In the genomic region with DNA sequence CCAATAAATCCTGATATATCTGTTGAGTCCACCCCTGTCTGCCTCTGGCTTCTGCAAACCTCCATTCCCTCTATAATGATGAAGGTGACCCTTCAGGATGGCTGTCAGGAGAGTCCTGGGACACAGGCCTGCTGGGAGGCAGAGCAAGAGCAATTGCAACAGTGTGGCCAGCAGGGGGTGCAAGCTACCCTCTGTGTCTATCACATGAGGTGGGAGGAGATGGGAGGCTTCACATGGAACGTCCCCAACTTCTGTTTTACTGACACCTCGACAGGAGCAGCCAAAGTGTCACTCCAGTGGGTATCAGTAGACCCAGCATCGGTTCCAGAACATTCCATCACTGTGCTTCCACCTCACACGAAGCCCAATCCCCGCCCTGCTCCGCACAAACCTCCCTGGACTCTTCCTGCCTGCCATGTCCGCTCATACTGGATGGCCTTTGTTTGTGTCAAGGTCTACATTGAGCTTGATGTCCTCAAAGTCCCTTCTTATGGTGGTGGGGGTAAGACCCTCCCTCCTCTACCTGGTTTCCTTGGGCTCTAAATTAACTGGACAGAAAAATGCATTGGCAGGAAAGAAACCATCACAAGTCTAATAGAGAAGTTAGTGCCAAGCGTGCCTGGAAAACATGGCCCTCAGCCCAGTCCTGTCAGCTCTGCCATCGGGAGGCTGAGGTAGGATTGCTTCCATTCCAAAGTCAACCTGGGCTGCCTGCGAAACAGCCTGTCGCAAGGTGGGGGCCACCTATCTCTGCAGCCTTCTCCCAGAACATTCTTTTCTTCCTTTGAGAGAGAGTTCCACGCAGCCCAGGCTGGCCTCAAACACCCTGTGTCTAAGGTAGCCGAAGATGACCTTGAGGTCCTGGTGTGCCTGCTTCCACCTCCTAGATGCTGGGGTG, we compare ENCODE assay signal across 8 mouse cellular contexts. TPM values are rescaled to one million over a fixed set of nuclear protein-coding genes. Genes with fewer than 3 reads are reported as not detected.
DNase-seq lines count a peak whose midpoint lies in the region; ATAC-seq lines count a peak whose summit lies in the region.

No protein-coding gene starts in this region.

- H3K4me3 ChIP-seq in midbrain, embryonic 10.5 days, result 0 out of 2 replicates have a peak overlapping the region, but pooled peaks have one; percentile 1
- H3K4me3 ChIP-seq in midbrain, embryonic 15.5 days, result no peak overlapping the region
- H3K4me3 ChIP-seq in forebrain, embryonic 16.5 days (replicated peaks; ENCODE audit: low read length), result no peak overlapping the region
- no peak overlapping the region for H3K4me3 ChIP-seq in hindbrain, embryonic 13.5 days
- no peak overlapping the region for H3K4me3 ChIP-seq in limb, embryonic 12.5 days (replicated peaks)
- H3K4me3 ChIP-seq in midbrain, embryonic 14.5 days (replicated peaks; ENCODE audit: low read depth, low read length), result no peak overlapping the region
- H3K4me3 ChIP-seq in stomach, embryonic 15.5 days (replicated peaks), result no peak overlapping the region

- H3K9ac ChIP-seq in midbrain, embryonic 15.5 days, result no peak overlapping the region
- no peak overlapping the region for H3K9ac ChIP-seq in forebrain, embryonic 16.5 days (replicated peaks; ENCODE audit: low read depth, low read length)
- peak overlapping the region; percentile 13; the same call in 1 of the 2 replicates for H3K9ac ChIP-seq in hindbrain, embryonic 13.5 days
- no peak overlapping the region for H3K9ac ChIP-seq in limb, embryonic 12.5 days (replicated peaks)
- H3K9ac ChIP-seq in midbrain, embryonic 14.5 days (replicated peaks; ENCODE audit: low read length), result no peak overlapping the region
- no peak overlapping the region for H3K9ac ChIP-seq in stomach, embryonic 15.5 days

- ATAC-seq in midbrain, embryonic 15.5 days (replicated peaks), result no peak
- ATAC-seq in forebrain, embryonic 16.5 days, result peak; percentile 31; the same call in 1 of the 2 replicates
- peak; percentile 11; the same call in 1 of the 2 replicates for ATAC-seq in hindbrain, embryonic 13.5 days (ENCODE audit: low FRiP score)
- no peak for ATAC-seq in limb, embryonic 12.5 days (ENCODE audit: insufficient number of reproducible peaks, insufficient read depth, low FRiP score, low TSS enrichment, low read depth)
- ATAC-seq in midbrain, embryonic 14.5 days (ENCODE audit: low FRiP score, low TSS enrichment), result no peak
- peak; percentile 43; the same call in 1 of the 2 replicates for ATAC-seq in stomach, embryonic 15.5 days (ENCODE audit: insufficient read depth, low FRiP score, low read depth)

- no peaks in the 10 kb centered on the region; the same call in 1 of the 2 replicates for H3K4me1 ChIP-seq in midbrain, embryonic 10.5 days
- H3K4me1 ChIP-seq in midbrain, embryonic 15.5 days, result no peaks in the 10 kb centered on the region
- peaks cover 3% of the 10 kb centered on the region; the same call in 1 of the 2 replicates for H3K4me1 ChIP-seq in forebrain, embryonic 16.5 days (replicated peaks; ENCODE audit: control insufficient read depth, insufficient read depth, low read length)
- H3K4me1 ChIP-seq in hindbrain, embryonic 13.5 days (replicated peaks), result no peaks in the 10 kb centered on the region
- peaks cover 18% of the 10 kb centered on the region for H3K4me1 ChIP-seq in limb, embryonic 12.5 days (replicated peaks)
- H3K4me1 ChIP-seq in midbrain, embryonic 14.5 days (ENCODE audit: control insufficient read depth, insufficient read depth, low read length), result no peaks in the 10 kb centered on the region
- peaks cover 30% of the 10 kb centered on the region for H3K4me1 ChIP-seq in stomach, embryonic 15.5 days

- DNase-seq in midbrain, embryonic 10.5 days (ENCODE audit: low spot score), result peak; percentile 69
- DNase-seq in cerebellum, adult 11 months, result peak; percentile 77
- DNase-seq in midbrain, embryonic 14.5 days, result peak; percentile 75

- no peaks in the 10 kb centered on the region for H3K27me3 ChIP-seq in midbrain, embryonic 10.5 days (ENCODE audit: low read depth, poor library complexity, severe bottlenecking)
- no peaks in the 10 kb centered on the region for H3K27me3 ChIP-seq in midbrain, embryonic 15.5 days (replicated peaks)
- H3K27me3 ChIP-seq in forebrain, embryonic 16.5 days (replicated peaks; ENCODE audit: control insufficient read depth, insufficient read depth, low read length), result no peaks in the 10 kb centered on the region
- H3K27me3 ChIP-seq in hindbrain, embryonic 13.5 days, result no peaks in the 10 kb centered on the region
- no peaks in the 10 kb centered on the region for H3K27me3 ChIP-seq in limb, embryonic 12.5 days
- no peaks in the 10 kb centered on the region for H3K27me3 ChIP-seq in midbrain, embryonic 14.5 days (ENCODE audit: control insufficient read depth, insufficient read depth, low read length)
- no peaks in the 10 kb centered on the region for H3K27me3 ChIP-seq in stomach, embryonic 15.5 days (replicated peaks)

- no peaks in the 10 kb centered on the region for H3K36me3 ChIP-seq in midbrain, embryonic 10.5 days
- H3K36me3 ChIP-seq in midbrain, embryonic 15.5 days (replicated peaks), result no peaks in the 10 kb centered on the region
- no peaks in the 10 kb centered on the region for H3K36me3 ChIP-seq in forebrain, embryonic 16.5 days (ENCODE audit: control insufficient read depth, insufficient read depth)
- no peaks in the 10 kb centered on the region for H3K36me3 ChIP-seq in hindbrain, embryonic 13.5 days
- H3K36me3 ChIP-seq in limb, embryonic 12.5 days, result no peaks in the 10 kb centered on the region
- no peaks in the 10 kb centered on the region for H3K36me3 ChIP-seq in midbrain, embryonic 14.5 days (ENCODE audit: control insufficient read depth, insufficient read depth, low read length)
- no peaks in the 10 kb centered on the region for H3K36me3 ChIP-seq in stomach, embryonic 15.5 days

- no peak overlapping the region for H3K4me2 ChIP-seq in midbrain, embryonic 15.5 days
- no peak overlapping the region for H3K4me2 ChIP-seq in forebrain, embryonic 16.5 days (ENCODE audit: low read length)
- H3K4me2 ChIP-seq in hindbrain, embryonic 13.5 days, result no peak overlapping the region
- peak overlapping the region; percentile 40 for H3K4me2 ChIP-seq in limb, embryonic 12.5 days
- no peak overlapping the region for H3K4me2 ChIP-seq in midbrain, embryonic 14.5 days (ENCODE audit: low read length)
- peak overlapping the region; percentile 8; the same call in 1 of the 2 replicates for H3K4me2 ChIP-seq in stomach, embryonic 15.5 days

- peaks cover 2% of the 10 kb centered on the region; the same call in 1 of the 2 replicates for H3K9me3 ChIP-seq in midbrain, embryonic 10.5 days (replicated peaks)
- no peaks in the 10 kb centered on the region for H3K9me3 ChIP-seq in midbrain, embryonic 15.5 days
- H3K9me3 ChIP-seq in forebrain, embryonic 16.5 days (ENCODE audit: control insufficient read depth, low read length), result no peaks in the 10 kb centered on the region
- no peaks in the 10 kb centered on the region for H3K9me3 ChIP-seq in hindbrain, embryonic 13.5 days
- H3K9me3 ChIP-seq in limb, embryonic 12.5 days, result 0 out of 2 replicates have a peak, but pooled peaks cover 7% of the 10 kb centered on the region
- no peaks in the 10 kb centered on the region for H3K9me3 ChIP-seq in midbrain, embryonic 14.5 days (ENCODE audit: control insufficient read depth, low read length)
- no peaks in the 10 kb centered on the region for H3K9me3 ChIP-seq in stomach, embryonic 15.5 days

- 74% methylated on average over 13 of the region's 13 CpGs for WGBS in midbrain, embryonic 10.5 days
- WGBS in midbrain, embryonic 15.5 days, result 69% methylated on average over 13 of the region's 13 CpGs
- WGBS in forebrain, embryonic 16.5 days, result 60% methylated on average over 13 of the region's 13 CpGs
- WGBS in hindbrain, embryonic 13.5 days, result 70% methylated on average over 13 of the region's 13 CpGs
- WGBS in limb, embryonic 12.5 days, result 67% methylated on average over 13 of the region's 13 CpGs
- 72% methylated on average over 13 of the region's 13 CpGs for WGBS in midbrain, embryonic 14.5 days
- 53% methylated on average over 13 of the region's 13 CpGs for WGBS in stomach, embryonic 15.5 days

- no peak overlapping the region for H3K27ac ChIP-seq in midbrain, embryonic 10.5 days (replicated peaks)
- H3K27ac ChIP-seq in midbrain, embryonic 15.5 days, result no peak overlapping the region
- no peak overlapping the region for H3K27ac ChIP-seq in forebrain, embryonic 16.5 days (ENCODE audit: low read length)
- H3K27ac ChIP-seq in hindbrain, embryonic 13.5 days, result no peak overlapping the region
- H3K27ac ChIP-seq in limb, embryonic 12.5 days, result peak overlapping the region; percentile 90
- H3K27ac ChIP-seq in midbrain, embryonic 14.5 days (replicated peaks; ENCODE audit: low read depth, low read length), result no peak overlapping the region
- H3K27ac ChIP-seq in stomach, embryonic 15.5 days, result peak overlapping the region; percentile 83

RNA-seq across cellular contexts. Expression of gene Gzmm, which starts 6.7 kb away (rescaled TPM):
- polyA plus RNA-seq in midbrain, embryonic 10.5 days (2016; fragmentation: Nextera tagmentation; extraction: Ambion mirVana), result 0.98 and 1.0 TPM in 2 replicates
- 1.7 and 2.2 TPM in 2 replicates for polyA plus RNA-seq in midbrain, embryonic 15.5 days (2015; fragmentation: Nextera tagmentation; extraction: Ambion mirVana)
- 1.7 and 1.8 TPM in 2 replicates for polyA plus RNA-seq in forebrain, embryonic 16.5 days (2015; fragmentation: Nextera tagmentation; extraction: Ambion mirVana)
- polyA plus RNA-seq in hindbrain, embryonic 13.5 days (2015; fragmentation: Nextera tagmentation; extraction: Ambion mirVana), result 1.1 and 1.4 TPM in 2 replicates
- polyA plus RNA-seq in limb, embryonic 12.5 days (2016; fragmentation: Nextera tagmentation; extraction: Ambion mirVana), result 0.74 and 1.2 TPM in 2 replicates
- polyA plus RNA-seq in midbrain, embryonic 14.5 days (2014; fragmentation: Nextera tagmentation; extraction: Ambion mirVana), result 1.1 and 1.5 TPM in 2 replicates
- polyA plus RNA-seq in stomach, embryonic 15.5 days (2015; fragmentation: Nextera tagmentation; extraction: Ambion mirVana), result 0.40 and 0.57 TPM in 2 replicates

RNA-seq across cellular contexts. Expression of gene Bsg, which starts 8.8 kb away (rescaled TPM):
- 607 and 655 TPM in 2 replicates for polyA plus RNA-seq in midbrain, embryonic 10.5 days (2016; fragmentation: Nextera tagmentation; extraction: Ambion mirVana)
- 819 and 876 TPM in 2 replicates for polyA plus RNA-seq in midbrain, embryonic 15.5 days (2015; fragmentation: Nextera tagmentation; extraction: Ambion mirVana)
- 726 and 729 TPM in 2 replicates for polyA plus RNA-seq in forebrain, embryonic 16.5 days (2015; fragmentation: Nextera tagmentation; extraction: Ambion mirVana)
- 690 and 717 TPM in 2 replicates for polyA plus RNA-seq in hindbrain, embryonic 13.5 days (2015; fragmentation: Nextera tagmentation; extraction: Ambion mirVana)
- polyA plus RNA-seq in limb, embryonic 12.5 days (2016; fragmentation: Nextera tagmentation; extraction: Ambion mirVana), result 676 and 680 TPM in 2 replicates
- polyA plus RNA-seq in midbrain, embryonic 14.5 days (2014; fragmentation: Nextera tagmentation; extraction: Ambion mirVana), result 680 and 689 TPM in 2 replicates
- 1,050 and 1,128 TPM in 2 replicates for polyA plus RNA-seq in stomach, embryonic 15.5 days (2015; fragmentation: Nextera tagmentation; extraction: Ambion mirVana)

RNA-seq across cellular contexts. Expression of gene Cdc34, which starts 13.5 kb away (rescaled TPM):
- polyA plus RNA-seq in midbrain, embryonic 10.5 days (2016; fragmentation: Nextera tagmentation; extraction: Ambion mirVana), result 223 and 270 TPM in 2 replicates
- polyA plus RNA-seq in midbrain, embryonic 15.5 days (2015; fragmentation: Nextera tagmentation; extraction: Ambion mirVana), result 88.8 and 91.6 TPM in 2 replicates
- 61.1 and 71.1 TPM in 2 replicates for polyA plus RNA-seq in forebrain, embryonic 16.5 days (2015; fragmentation: Nextera tagmentation; extraction: Ambion mirVana)
- polyA plus RNA-seq in hindbrain, embryonic 13.5 days (2015; fragmentation: Nextera tagmentation; extraction: Ambion mirVana), result 92.7 and 100 TPM in 2 replicates
- 139 and 149 TPM in 2 replicates for polyA plus RNA-seq in limb, embryonic 12.5 days (2016; fragmentation: Nextera tagmentation; extraction: Ambion mirVana)
- polyA plus RNA-seq in midbrain, embryonic 14.5 days (2014; fragmentation: Nextera tagmentation; extraction: Ambion mirVana), result 80.4 and 94.9 TPM in 2 replicates
- 107 and 108 TPM in 2 replicates for polyA plus RNA-seq in stomach, embryonic 15.5 days (2015; fragmentation: Nextera tagmentation; extraction: Ambion mirVana)

RNA-seq across cellular contexts. Expression of gene Hcn2, which starts 21.0 kb away (rescaled TPM):
- polyA plus RNA-seq in midbrain, embryonic 10.5 days (2016; fragmentation: Nextera tagmentation; extraction: Ambion mirVana), result 0.05 TPM in 2 replicates
- polyA plus RNA-seq in midbrain, embryonic 15.5 days (2015; fragmentation: Nextera tagmentation; extraction: Ambion mirVana), result 1.3 and 1.7 TPM in 2 replicates
- 0.39 and 0.52 TPM in 2 replicates for polyA plus RNA-seq in forebrain, embryonic 16.5 days (2015; fragmentation: Nextera tagmentation; extraction: Ambion mirVana)
- 0.43 and 0.64 TPM in 2 replicates for polyA plus RNA-seq in hindbrain, embryonic 13.5 days (2015; fragmentation: Nextera tagmentation; extraction: Ambion mirVana)
- 0.15 TPM in 1 of 2 replicates, not detected in the other for polyA plus RNA-seq in limb, embryonic 12.5 days (2016; fragmentation: Nextera tagmentation; extraction: Ambion mirVana)
- polyA plus RNA-seq in midbrain, embryonic 14.5 days (2014; fragmentation: Nextera tagmentation; extraction: Ambion mirVana), result 0.89 and 1.9 TPM in 2 replicates
- 0.08 and 0.14 TPM in 2 replicates for polyA plus RNA-seq in stomach, embryonic 15.5 days (2015; fragmentation: Nextera tagmentation; extraction: Ambion mirVana)

RNA-seq across cellular contexts. Expression of gene Tpgs1, which starts 26.3 kb away (rescaled TPM):
- polyA plus RNA-seq in midbrain, embryonic 10.5 days (2016; fragmentation: Nextera tagmentation; extraction: Ambion mirVana), result 68.3 and 74.9 TPM in 2 replicates
- polyA plus RNA-seq in midbrain, embryonic 15.5 days (2015; fragmentation: Nextera tagmentation; extraction: Ambion mirVana), result 99.8 and 105 TPM in 2 replicates
- 75.9 and 76.6 TPM in 2 replicates for polyA plus RNA-seq in forebrain, embryonic 16.5 days (2015; fragmentation: Nextera tagmentation; extraction: Ambion mirVana)
- 86.5 and 93.4 TPM in 2 replicates for polyA plus RNA-seq in hindbrain, embryonic 13.5 days (2015; fragmentation: Nextera tagmentation; extraction: Ambion mirVana)
- 57.6 and 63.1 TPM in 2 replicates for polyA plus RNA-seq in limb, embryonic 12.5 days (2016; fragmentation: Nextera tagmentation; extraction: Ambion mirVana)
- 94.4 and 110 TPM in 2 replicates for polyA plus RNA-seq in midbrain, embryonic 14.5 days (2014; fragmentation: Nextera tagmentation; extraction: Ambion mirVana)
- 58.2 and 59.3 TPM in 2 replicates for polyA plus RNA-seq in stomach, embryonic 15.5 days (2015; fragmentation: Nextera tagmentation; extraction: Ambion mirVana)

Comparison
In these comparisons a context has a peak if more than half of its experiments do, and no peak if none do; other contexts are left out.
1. H3K27ac ChIP-seq: peak in limb, embryonic 12.5 days (single experiment) and stomach, embryonic 15.5 days (single experiment); none in midbrain, embryonic 10.5 days (single experiment), midbrain, embryonic 15.5 days (single experiment), forebrain, embryonic 16.5 days (single experiment), hindbrain, embryonic 13.5 days (single experiment) and midbrain, embryonic 14.5 days (single experiment).
2. ATAC-seq: peak in forebrain, embryonic 16.5 days (single experiment), hindbrain, embryonic 13.5 days (single experiment) and stomach, embryonic 15.5 days (single experiment); none in midbrain, embryonic 15.5 days (single experiment), limb, embryonic 12.5 days (single experiment) and midbrain, embryonic 14.5 days (single experiment).
3. H3K4me2 ChIP-seq: peak in limb, embryonic 12.5 days (single experiment) and stomach, embryonic 15.5 days (single experiment); none in midbrain, embryonic 15.5 days (single experiment), forebrain, embryonic 16.5 days (single experiment), hindbrain, embryonic 13.5 days (single experiment) and midbrain, embryonic 14.5 days (single experiment).
4. Peak in every context shown above with its lines, with median percentiles within 50 percentile points of each other: DNase-seq.